Mouse (Mus musculus): ENCODE measurements around the gene Gm43517. TPM values are rescaled to one million over a fixed set of nuclear protein-coding genes. Genes with fewer than 3 reads are reported as not detected.

Gm43517 gene
- polyA plus RNA-seq, 1 experiment = not detected

- Histone ChIP-seq H3K27me3 (replicated peaks; ENCODE audit: control insufficient read depth, insufficient read depth, low read length) (peaks cover 1% of the 10 kb centered on the region), H3K36me3 (ENCODE audit: control insufficient read depth, insufficient read depth, low read length) (no peaks in the 10 kb centered on the region)
- TF ChIP-seq CTCF (conservative IDR thresholded peaks at IDR 0.05; ENCODE audit: insufficient read depth, insufficient read length, low read depth, low read length) = no peak
- no peak for TF ChIP-seq POLR2A (IDR thresholded peaks at IDR 0.05; ENCODE audit: low read depth, low read length)
Observed at GRCm38 (mm10) chr12:49375427-49376317, 9.3 kb upstream of the Gm43517 start.

GRCm38 (mm10) chr12:49376318-49376992 is 8.5 kb upstream of the Gm43517 start:
- H3K4me1 ChIP-seq (ENCODE audit: control insufficient read depth, insufficient read depth, low read length) = no peaks in the 10 kb centered on the region
- DNase-seq = peak; percentile 0
- no peak overlapping the region for H3K4me3 ChIP-seq (ENCODE audit: insufficient read depth, low read depth, low read length)
- WGBS = 5% methylated on average over 19 of the region's 19 CpGs
- TF ChIP-seq CTCF (conservative IDR thresholded peaks at IDR 0.05; ENCODE audit: insufficient read depth, insufficient read length, low read depth, low read length) = no peak
- H3K36me3 ChIP-seq (ENCODE audit: control insufficient read depth, insufficient read depth, low read length) = no peaks in the 10 kb centered on the region
- no peak overlapping the region for H3K27ac ChIP-seq (ENCODE audit: insufficient read depth, low read depth, low read length)
- peaks cover 1% of the 10 kb centered on the region for H3K27me3 ChIP-seq (replicated peaks; ENCODE audit: control insufficient read depth, insufficient read depth, low read length)

More at GRCm38 (mm10) chr12:49375427-49376317, 9.3 kb upstream of the Gm43517 start:
- no peak overlapping the region for H3K4me3 ChIP-seq (ENCODE audit: insufficient read depth, low read depth, low read length)
- H3K4me1 ChIP-seq (ENCODE audit: control insufficient read depth, insufficient read depth, low read length) = no peaks in the 10 kb centered on the region
- 6% methylated on average over 15 of the region's 15 CpGs for WGBS
- H3K27ac ChIP-seq (ENCODE audit: insufficient read depth, low read depth, low read length) = no peak overlapping the region
- DNase-seq = peak; percentile 0

- H3K4me3 ChIP-seq (ENCODE audit: insufficient read depth, low read depth, low read length) = no peak overlapping the region
- no peak overlapping the region for H3K27ac ChIP-seq (ENCODE audit: insufficient read depth, low read depth, low read length)
- 4% methylated on average over 15 of the region's 15 CpGs for WGBS
- TF ChIP-seq CTCF (conservative IDR thresholded peaks at IDR 0.05; ENCODE audit: insufficient read depth, insufficient read length, low read depth, low read length) (no peak), POLR2A (IDR thresholded peaks at IDR 0.05; ENCODE audit: low read depth, low read length) (no peak)
- H3K27me3 ChIP-seq (replicated peaks; ENCODE audit: control insufficient read depth, insufficient read depth, low read length) = peaks cover 1% of the 10 kb centered on the region
- peak; percentile 0 for DNase-seq
- H3K36me3 ChIP-seq (ENCODE audit: control insufficient read depth, insufficient read depth, low read length) = no peaks in the 10 kb centered on the region
- no peaks in the 10 kb centered on the region for H3K4me1 ChIP-seq (ENCODE audit: control insufficient read depth, insufficient read depth, low read length)
Observed at GRCm38 (mm10) chr12:49377281-49377970, 7.5 kb upstream of the Gm43517 start.

DNA sequence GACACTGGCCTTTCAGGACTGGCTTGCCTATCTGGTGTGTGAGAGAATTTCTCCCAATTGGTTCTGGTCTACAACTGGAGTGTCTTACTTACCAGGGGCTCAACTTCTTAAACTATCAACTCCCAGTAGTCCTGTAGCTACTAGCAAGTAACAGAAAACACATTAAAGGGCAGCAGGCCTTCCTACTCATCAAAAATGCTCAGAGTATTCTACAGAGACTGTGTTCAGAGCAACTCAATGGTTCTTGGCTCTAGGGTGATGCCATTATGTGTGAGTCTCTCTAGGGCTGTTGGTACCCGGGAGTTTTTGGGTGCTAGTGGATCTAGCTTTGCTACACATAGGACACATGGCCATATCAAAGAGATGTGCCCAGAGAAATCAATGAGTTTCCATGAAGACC is 6.1 kb upstream of the Gm43517 start:
- Histone ChIP-seq H3K27me3 (replicated peaks; ENCODE audit: control insufficient read depth, insufficient read depth, low read length) (peaks cover 9% of the 10 kb centered on the region), H3K27ac (ENCODE audit: insufficient read depth, low read depth, low read length) (no peak overlapping the region), H3K36me3 (ENCODE audit: control insufficient read depth, insufficient read depth, low read length) (no peaks in the 10 kb centered on the region), H3K4me3 (ENCODE audit: insufficient read depth, low read depth, low read length) (no peak overlapping the region), H3K4me1 (ENCODE audit: control insufficient read depth, insufficient read depth, low read length) (no peaks in the 10 kb centered on the region)
- DNase-seq = peak; percentile 0
- WGBS = 10% methylated on average over 1 of the region's 1 CpGs
- TF ChIP-seq CTCF (conservative IDR thresholded peaks at IDR 0.05; ENCODE audit: insufficient read depth, insufficient read length, low read depth, low read length) (no peak), POLR2A (IDR thresholded peaks at IDR 0.05; ENCODE audit: low read depth, low read length) (no peak)

DNA sequence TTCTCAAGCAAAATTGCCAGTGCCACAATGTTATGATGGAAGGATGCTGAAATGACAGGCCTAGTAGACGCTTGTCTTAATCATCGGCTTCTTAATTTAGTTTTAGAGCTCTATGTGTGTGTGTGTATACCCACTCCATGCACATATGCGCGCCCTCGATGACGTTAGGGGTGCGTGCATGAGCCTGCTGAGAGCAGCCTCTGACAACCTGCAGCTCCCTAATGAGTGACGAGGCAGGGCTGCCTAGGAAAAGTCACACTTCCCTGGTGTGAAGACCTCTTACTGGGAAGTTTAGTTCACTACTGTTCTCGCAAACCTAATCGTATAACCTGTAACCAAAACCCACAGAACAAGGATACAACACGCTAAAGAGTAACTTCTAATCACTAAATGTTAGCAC is 5.5 kb upstream of the Gm43517 start:
- TF ChIP-seq CTCF (conservative IDR thresholded peaks at IDR 0.05; ENCODE audit: insufficient read depth, insufficient read length, low read depth, low read length) = no peak
- no peak for TF ChIP-seq POLR2A (IDR thresholded peaks at IDR 0.05; ENCODE audit: low read depth, low read length)
- Histone ChIP-seq H3K27ac (ENCODE audit: insufficient read depth, low read depth, low read length) (no peak overlapping the region), H3K4me3 (ENCODE audit: insufficient read depth, low read depth, low read length) (no peak overlapping the region), H3K4me1 (ENCODE audit: control insufficient read depth, insufficient read depth, low read length) (no peaks in the 10 kb centered on the region), H3K27me3 (replicated peaks; ENCODE audit: control insufficient read depth, insufficient read depth, low read length) (peaks cover 13% of the 10 kb centered on the region), H3K36me3 (ENCODE audit: control insufficient read depth, insufficient read depth, low read length) (no peaks in the 10 kb centered on the region)
- 7% methylated on average over 11 of the region's 11 CpGs for WGBS
- DNase-seq = peak; percentile 0

DNA sequence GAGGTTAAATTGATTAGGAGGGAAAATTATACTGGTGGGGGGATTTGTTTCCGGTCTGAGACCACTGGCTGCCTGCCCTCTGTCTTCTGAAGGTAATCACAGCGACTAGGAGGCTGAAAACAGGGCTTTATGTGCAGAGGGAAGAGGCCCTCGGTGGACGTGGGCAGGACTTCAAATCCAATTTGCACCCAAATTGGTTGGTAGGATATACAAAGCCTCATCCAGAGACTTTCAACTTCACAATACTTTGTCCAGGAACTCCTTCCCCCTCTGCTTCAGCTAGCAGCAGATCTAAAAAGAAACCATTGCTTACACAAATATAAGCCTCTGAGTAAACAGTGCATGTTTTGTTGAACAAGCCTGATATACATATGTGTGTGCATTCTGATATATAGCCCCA is 4.5 kb upstream of the Gm43517 start:
- Histone ChIP-seq H3K27me3 (replicated peaks; ENCODE audit: control insufficient read depth, insufficient read depth, low read length) (peaks cover 16% of the 10 kb centered on the region), H3K27ac (ENCODE audit: insufficient read depth, low read depth, low read length) (no peak overlapping the region), H3K4me1 (ENCODE audit: control insufficient read depth, insufficient read depth, low read length) (no peaks in the 10 kb centered on the region), H3K36me3 (ENCODE audit: control insufficient read depth, insufficient read depth, low read length) (no peaks in the 10 kb centered on the region), H3K4me3 (ENCODE audit: insufficient read depth, low read depth, low read length) (no peak overlapping the region)
- peak; percentile 0 for DNase-seq
- no peak for TF ChIP-seq POLR2A (IDR thresholded peaks at IDR 0.05; ENCODE audit: low read depth, low read length)
- no peak for TF ChIP-seq CTCF (conservative IDR thresholded peaks at IDR 0.05; ENCODE audit: insufficient read depth, insufficient read length, low read depth, low read length)
- 7% methylated on average over 4 of the region's 4 CpGs for WGBS
